Mouse (Mus musculus) kidney, adult 2 months (tissue): Measurements from ENCODE around the gene AI182371.

Experiments used
- CTCF ChIP-seq: fragments of 200-500 bp; conservative IDR thresholded peaks from 2 replicates; pipeline ENCODE4 v1.5.1; 2011; ENCODE audit warnings: low read depth, mild to moderate bottlenecking, control low read depth, low read length, moderate library complexity, mixed read lengths; ENCODE audit not compliant: insufficient read depth, insufficient read length
- POLR2A ChIP-seq: fragments of 200-500 bp; IDR thresholded peaks from one replicate; pipeline ENCODE4 v1.6.1; 2011; ENCODE audit warnings: low read depth, low read length, control low read depth

DNA sequence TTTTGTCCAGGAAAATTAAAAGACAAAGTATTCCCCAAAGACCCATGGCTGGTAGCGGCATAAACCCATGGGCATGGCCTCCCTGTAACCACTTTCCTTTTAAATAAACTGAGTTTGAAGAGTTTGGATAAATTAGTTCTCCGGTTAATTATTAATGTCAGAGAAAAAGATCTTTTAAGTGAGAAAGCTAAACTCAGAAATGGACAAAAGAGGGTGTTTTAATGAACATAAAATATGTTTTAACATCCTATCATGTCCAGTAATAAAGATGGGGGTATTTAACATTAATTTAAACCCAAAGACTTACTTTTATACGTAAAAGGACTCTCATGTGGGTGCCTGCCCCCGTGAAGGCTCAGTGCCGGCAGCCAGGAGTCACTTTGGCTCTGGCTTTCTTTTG, 40.0 kb downstream of the AI182371 start, which contains the start of gene Hc:
- TF ChIP-seq CTCF (no peak), POLR2A (no peak)
